Mouse (Mus musculus) left cerebral cortex, adult 18-20 months (tissue): ENCODE data around the gene Gm10271. TPM values are rescaled to one million over a fixed set of nuclear protein-coding genes. Genes with fewer than 3 reads are reported as not detected.
A peak's percentile ranks its signal among the peaks of the same experiment; 100 is the strongest.

ENCODE experiments used
- DNase-seq, 2 experiments: peaks; one replicate each; pipeline ENCODE4 v3.0.0; 2021 to 2022; ENCODE audit warnings: low spot score in 2 of 2, mixed read lengths in 1 of 2
- total RNA-seq, 2 experiments: library from RNA; stranded (reverse); gene quantifications; 2 replicates each; pipeline ENCODE4 v1.2.3; 2021

The Gm10271 gene
- total RNA-seq, 2 experiments from 2014 or later: not detected

- no peak for DNase-seq
Measured at GRCm38 (mm10) chr10:116935028-116935427, 37.4 kb downstream of the Gm10271 start.

DNA sequence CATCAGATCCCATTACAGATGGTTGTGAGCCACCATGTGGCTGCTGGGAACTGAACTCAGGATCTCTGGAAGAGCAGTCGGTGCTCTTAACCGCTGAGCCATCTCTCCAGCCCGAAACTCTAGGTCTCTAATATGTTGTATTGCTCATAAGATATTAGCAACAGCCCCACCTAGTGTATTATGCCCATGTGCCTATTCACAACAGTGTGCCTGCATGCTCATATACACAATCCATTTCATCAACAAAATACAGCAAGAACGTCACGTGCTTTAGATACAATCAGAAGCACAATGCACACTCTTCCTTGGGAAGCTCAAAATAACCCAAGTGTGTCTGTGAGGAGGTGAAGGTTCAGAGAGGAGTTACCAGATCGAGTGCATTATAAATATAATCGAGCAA, 38.6 kb downstream of the Gm10271 start:
- no peak for DNase-seq

GRCm38 (mm10) chr10:116932418-116932817, 40.0 kb downstream of the Gm10271 start:
- no peak for DNase-seq

DNA sequence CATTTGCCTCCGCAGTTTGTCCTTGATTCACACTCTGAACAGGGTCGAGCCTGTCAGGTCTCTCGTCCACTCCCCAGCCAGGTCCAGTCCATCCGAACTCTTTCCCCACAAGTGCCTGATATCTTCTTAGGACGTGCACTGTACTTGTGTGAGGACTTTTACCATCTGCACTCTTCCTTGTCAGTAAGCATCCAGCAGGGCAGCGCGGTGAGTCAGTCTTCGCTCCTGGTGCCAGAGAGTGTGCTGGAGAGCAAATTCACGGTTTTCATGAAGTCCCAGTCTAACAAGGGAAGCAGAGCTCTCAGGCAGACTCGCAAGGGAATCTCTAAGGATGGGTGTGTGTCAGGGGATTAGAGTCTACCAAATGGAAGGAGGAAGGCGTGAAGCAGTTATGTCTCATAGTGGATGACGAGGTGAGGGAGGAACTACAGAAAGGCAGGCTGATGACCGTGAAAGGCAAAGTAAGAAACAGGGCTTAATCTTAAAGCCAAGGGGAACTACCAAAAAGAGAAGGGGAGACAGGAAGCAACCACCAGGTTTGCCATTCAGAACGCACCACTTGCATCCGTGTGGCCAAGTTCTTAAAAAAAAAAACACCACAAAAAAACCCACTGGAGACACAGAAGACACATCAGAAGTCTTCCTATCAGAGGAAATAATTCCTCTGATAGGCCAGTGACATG, 40.8 kb downstream of the Gm10271 start:
- peak; percentile 18 to 43 for DNase-seq

GRCm38 (mm10) chr10:116930936-116931335, 41.5 kb downstream of the Gm10271 start:
- DNase-seq: no peak

DNA sequence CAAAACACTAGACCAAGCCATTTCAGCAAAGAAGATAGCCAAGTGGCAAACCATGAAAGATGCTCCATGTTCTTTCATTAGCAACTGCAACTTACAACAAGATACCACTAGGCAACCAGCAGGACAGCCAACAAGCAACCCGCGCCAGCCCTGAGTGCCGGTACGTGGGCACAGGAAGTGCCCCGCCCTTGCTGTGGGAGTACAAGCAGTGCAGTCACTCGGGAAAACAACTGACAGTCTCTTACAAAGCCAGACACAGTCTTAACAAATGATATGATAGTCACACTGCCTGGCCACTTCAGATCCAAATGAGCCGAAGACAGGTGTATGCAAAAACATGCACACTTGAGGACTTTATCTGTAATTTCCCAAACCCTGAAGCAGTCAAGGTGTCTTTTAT, 41.9 kb downstream of the Gm10271 start:
- DNase-seq: no peak

GRCm38 (mm10) chr10:116928826-116929225, 43.6 kb downstream of the Gm10271 start:
- DNase-seq: no peak

DNA sequence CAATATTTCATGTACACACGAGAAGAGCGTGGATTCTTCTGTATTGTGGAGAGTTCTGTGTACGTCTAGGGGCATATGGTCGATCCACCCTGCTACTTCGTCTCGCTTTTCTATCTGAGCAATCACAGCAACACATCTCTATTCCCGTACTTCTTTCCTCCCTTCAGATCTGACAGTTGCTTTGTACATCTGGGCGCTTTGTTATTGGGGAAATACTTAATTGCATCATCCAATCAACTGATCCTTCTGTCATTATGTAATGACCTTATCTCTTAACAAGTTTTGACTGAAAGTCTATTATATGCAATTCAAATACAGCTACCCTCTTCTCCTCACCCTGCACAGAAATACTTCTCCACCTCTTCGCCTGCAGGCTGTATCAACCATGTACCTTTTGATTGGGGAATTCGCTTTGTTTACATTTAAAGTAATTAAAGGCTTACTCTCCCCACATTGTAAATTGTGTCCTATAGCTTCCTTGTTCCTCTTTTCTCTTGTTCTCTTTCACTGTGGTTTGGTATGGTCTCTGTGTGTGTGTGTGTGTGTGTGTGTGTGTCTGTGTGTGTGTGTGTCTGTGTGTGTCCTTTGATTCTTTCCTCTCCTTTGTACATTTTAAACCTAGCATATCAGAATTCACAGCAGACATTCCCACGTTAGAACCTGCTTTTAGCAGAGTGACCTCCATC, 45.8 kb downstream of the Gm10271 start:
- no peak for DNase-seq

DNA sequence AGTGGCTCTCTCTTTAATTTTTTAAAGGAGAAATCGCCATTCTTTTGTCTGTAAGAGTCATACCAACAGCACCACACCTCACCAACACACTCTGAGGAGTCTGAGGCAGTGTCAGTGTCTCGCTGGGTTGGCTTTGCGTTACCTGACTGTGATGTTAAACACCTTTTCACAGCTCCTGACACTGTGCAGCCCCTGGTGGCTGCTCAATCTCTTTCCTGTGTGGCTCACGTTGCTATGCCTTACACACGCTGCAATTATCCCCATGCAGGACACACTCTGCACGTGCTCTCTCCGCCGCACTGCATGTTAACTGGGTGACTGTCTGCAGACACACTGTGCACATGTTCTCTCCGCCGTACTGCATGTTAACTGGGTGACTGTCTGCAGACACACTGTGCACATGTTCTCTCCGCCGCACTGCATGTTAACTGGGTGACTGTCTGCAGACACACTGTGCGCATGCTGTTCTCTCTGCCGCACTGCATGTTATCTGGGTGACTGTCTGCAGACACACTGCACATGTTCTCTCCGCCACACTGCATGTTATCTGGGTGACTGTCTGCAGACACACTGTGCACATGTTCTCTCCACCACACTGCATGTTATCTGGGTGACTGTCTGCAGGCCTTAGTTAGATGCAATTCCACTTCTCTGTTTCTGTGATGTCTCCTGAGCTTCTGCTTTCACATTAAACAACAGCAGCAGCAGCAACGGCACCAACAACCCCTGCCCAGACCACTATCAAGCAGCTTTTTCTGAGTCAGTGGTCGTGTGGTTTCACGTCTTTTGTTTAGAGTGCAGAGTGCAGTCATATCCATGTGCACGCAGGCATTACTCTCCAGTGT, 48.5 kb downstream of the Gm10271 start:
- no peak for DNase-seq

DNA sequence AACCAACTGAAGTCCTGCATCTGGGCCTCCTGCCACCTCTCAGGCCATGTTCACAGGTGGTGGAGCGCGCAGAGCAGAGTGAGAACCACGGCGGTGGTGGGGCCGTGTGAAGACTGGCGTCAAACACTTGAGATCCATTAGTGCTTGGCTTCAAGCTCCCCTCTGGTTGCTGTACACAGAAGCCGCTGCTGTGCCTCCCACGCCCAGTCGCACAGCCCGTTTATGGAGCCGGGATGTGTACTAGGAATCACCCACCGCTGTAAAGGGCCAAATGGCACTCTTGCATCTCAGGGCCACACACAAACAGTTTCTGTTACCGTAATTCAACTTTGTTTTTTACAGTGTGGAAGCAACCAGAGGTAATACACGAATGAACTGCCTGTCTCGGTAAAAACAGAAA, 50.2 kb downstream of the Gm10271 start:
- DNase-seq: no peak

DNA sequence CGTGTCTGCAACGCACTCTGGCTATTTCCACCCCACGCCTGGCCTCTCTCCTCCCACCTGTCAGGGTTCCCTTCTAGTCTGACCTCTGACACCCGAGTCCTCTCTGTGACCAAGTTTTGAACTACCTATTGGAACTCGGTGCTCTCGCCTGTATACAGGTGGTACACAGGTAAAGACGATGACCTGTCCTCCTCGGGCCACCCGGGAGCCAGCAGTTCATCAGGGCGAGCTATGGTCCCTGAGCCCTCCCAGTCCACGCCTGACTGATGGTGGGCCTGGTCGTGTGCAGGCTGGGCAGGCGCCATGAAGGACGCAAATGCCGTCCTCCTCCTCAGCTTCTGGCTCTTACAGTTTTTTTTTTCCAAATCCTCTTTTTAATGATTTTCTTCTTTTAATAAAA, 51.0 kb downstream of the Gm10271 start:
- DNase-seq: no peak

DNA sequence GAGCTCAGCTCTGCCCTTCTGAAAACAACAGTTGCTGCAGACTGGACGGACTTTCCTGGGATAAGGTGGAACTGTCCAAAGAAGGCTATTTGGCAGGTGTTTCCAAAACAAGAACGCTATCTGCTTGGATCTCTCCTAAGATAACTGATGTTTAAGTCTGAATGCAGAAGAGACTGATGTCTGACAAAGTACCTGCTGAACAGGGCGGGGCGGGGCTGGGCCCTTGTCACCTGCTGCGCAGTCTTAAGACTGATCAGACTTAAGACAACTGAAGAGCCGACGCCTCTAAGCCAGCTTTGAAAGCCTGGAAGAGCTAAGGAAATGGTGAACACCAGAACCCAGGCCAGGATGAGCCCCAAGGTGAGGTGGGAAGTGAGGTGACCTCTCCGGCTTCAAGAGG, 51.8 kb downstream of the Gm10271 start:
- no peak for DNase-seq

GRCm38 (mm10) chr10:116919368-116920317, 52.8 kb downstream of the Gm10271 start:
- DNase-seq: no peak

DNA sequence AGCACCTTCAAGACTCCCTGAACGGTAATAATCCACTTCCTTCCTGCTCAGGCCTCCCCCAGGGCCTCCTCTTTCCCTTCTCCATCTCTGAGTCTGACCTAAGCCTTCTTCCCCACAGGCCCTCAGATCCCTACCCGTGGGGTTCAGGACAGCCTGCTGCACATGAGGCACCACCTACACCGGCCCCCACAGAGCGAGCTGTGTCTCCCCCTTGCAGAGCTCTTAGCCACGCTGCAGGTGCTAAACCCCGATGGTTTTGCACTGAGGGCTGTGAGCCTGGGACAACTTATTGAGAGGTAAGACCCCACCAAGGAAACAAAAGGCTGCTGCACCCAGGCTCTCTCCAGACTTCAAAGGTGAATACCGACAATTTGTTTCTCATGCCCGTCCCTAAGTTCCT, 55.8 kb downstream of the Gm10271 start:
- no peak for DNase-seq

DNA sequence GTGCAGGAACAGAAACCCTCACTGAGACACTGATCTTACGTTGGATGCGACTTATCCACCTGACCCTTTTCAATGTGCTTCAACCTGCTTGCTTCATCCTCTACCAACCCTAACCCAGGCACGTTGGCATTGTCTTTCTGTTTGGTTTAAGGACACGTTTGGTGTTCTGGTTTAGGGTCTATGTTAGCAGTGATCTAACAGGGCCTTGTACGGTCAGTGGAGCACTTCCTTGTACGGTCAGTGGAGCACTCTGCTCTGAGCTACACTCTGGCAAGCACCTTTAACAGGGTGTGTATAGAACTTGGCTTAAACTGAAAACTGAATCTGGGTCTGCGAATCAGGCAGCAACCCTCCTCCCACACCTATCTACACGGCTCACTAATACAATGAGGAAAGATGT, 57.1 kb downstream of the Gm10271 start:
- no peak for DNase-seq

- DNase-seq: no peak
Measured at GRCm38 (mm10) chr10:116914586-116914985, 57.8 kb downstream of the Gm10271 start.

DNA sequence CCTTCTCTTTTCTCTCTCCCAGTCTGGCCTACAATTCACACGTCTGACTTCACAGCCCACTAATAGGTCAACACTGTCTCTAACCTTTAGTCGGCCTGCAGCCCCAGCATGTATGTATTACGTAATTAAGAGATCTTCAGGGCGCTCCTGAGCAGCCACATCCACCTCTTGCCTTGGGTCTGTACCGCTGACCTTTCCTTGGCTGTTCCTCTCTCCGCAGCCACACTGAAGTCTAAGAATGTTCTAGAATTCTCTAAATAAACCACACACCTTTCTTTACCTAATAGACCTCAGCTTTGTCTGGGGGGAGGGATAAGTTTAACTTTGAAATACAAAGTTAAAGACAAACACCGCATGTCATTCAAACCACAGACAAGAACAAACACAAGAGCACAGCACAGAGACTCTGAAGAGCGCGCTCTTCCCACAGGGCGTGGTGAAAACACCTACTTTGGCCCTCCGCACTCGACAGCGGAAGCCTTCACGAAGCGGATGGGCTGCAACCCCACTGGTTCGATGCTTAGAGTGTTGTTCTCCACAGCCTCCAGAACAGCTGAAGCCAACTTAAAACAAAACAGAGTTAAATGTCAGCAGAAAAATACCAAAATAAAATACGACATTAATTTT, 58.6 kb downstream of the Gm10271 start:
- no peak for DNase-seq

- no peak for DNase-seq
Measured at GRCm38 (mm10) chr10:116912850-116913249, 59.6 kb downstream of the Gm10271 start.

DNA sequence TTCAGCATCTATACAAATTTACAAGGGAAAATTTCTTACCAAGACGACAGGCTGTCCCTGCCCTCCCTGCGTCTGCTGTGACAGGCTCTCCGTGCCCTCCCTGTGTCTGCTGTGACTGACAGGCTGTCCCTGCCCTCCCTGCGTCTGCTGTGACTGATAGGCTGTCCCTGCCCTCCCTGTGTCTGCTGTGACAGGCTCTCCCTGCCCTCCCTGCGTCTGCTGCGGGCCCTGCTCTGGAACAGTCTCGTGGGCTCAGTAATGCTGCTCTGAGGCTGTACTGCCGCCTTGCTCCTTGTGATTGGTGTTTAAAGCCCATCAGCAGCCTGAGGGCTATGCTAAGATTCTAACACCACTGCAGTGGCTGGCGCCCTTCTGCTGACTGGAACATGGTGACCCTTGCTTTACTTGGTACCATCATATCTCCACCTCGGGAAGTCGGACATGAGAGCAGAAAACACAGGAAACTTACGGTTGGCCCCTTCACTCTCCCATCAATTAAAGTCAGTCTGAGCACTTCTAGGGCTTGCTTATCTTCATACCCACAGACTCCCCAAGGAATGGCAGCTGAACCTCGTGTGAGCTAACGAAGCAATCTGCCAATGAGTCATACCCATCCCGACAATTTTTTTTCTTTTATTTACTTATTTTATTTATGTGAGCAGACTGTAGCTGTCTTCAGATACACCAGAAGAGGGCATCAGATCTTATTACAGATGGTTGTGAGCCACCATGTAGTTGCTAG, 63.3 kb downstream of the Gm10271 start:
- no peak for DNase-seq
